Mouse (Mus musculus) midbrain, embryonic 14.5 days (tissue): ENCODE measurements around the gene C1qtnf9. TPM values are rescaled to one million over a fixed set of nuclear protein-coding genes. Genes with fewer than 3 reads are reported as not detected.

Source experiments
- ATAC-seq: fragments of 200-750 bp; cut with Nextera tagmentation; 2 replicates; pipeline ENCODE4 v1.8.0; 2017; ENCODE audit warnings: moderate number of reproducible peaks, moderate library complexity; ENCODE audit not compliant: low FRiP score, low TSS enrichment
- DNase-seq: peaks from one replicate; pipeline ENCODE4 v3.0.0-alpha.2; 2015
- H3K27ac ChIP-seq: fragments of 300-500 bp; sonication (generic); replicated peaks from 2 replicates; pipeline ENCODE4 v1.5.1; 2014; ENCODE audit warnings: mild to moderate bottlenecking, low read depth, low read length, moderate library complexity
- H3K27me3 ChIP-seq: fragments of 300-500 bp; sonication (generic); 2 replicates; pipeline ENCODE4 v1.6.1; 2014; ENCODE audit warnings: low read length, control low read depth, mixed read lengths; ENCODE audit not compliant: control insufficient read depth, insufficient read depth
- H3K36me3 ChIP-seq: fragments of 300-500 bp; sonication (generic); 2 replicates; pipeline ENCODE4 v1.6.1; 2014; ENCODE audit warnings: low read length, control low read depth; ENCODE audit not compliant: control insufficient read depth, insufficient read depth
- H3K4me1 ChIP-seq: fragments of 300-500 bp; sonication (generic); 2 replicates; pipeline ENCODE4 v1.6.1; 2014; ENCODE audit warnings: mild to moderate bottlenecking, antibody characterized with exemption, low read length, control low read depth; ENCODE audit not compliant: control insufficient read depth, insufficient read depth
- H3K4me2 ChIP-seq: fragments of 300-500 bp; sonication (generic); 2 replicates; pipeline ENCODE4 v1.6.1; 2014; ENCODE audit warnings: mild to moderate bottlenecking, low read length, moderate library complexity
- H3K4me3 ChIP-seq: fragments of 300-500 bp; sonication (generic); replicated peaks from 2 replicates; pipeline ENCODE4 v1.5.1; 2014; ENCODE audit warnings: low read depth, low read length
- H3K9ac ChIP-seq: fragments of 300-500 bp; sonication (generic); replicated peaks from 2 replicates; pipeline ENCODE4 v1.6.1; 2014; ENCODE audit warnings: mild to moderate bottlenecking, low read length, moderate library complexity
- H3K9me3 ChIP-seq: fragments of 300-500 bp; sonication (generic); 2 replicates; pipeline ENCODE4 v1.6.1; 2016; ENCODE audit warnings: low read length, control low read depth, mixed read lengths; ENCODE audit not compliant: control insufficient read depth
- WGBS: fragments of 180-500 bp; shearing (Covaris S2); extraction: QIAGEN DNeasy Blood & Tissue Kit; methylation state at CpG from one replicate; pipeline ENCODE4 v1.1.7; 2014; 5-methylcytosine and 5-hydroxymethylcytosine counted together
- polyA plus RNA-seq: library from polyadenylated mRNA; unstranded; fragments of >200 nt; fragmentation: Nextera tagmentation; extraction: Ambion mirVana; gene quantifications from 2 replicates; pipeline ENCODE4 v1.2.1, GENCODE M21; 2014

Gene C1qtnf9
- polyA plus RNA-seq, 1 experiment from 2014 or later, result not detected

DNA sequence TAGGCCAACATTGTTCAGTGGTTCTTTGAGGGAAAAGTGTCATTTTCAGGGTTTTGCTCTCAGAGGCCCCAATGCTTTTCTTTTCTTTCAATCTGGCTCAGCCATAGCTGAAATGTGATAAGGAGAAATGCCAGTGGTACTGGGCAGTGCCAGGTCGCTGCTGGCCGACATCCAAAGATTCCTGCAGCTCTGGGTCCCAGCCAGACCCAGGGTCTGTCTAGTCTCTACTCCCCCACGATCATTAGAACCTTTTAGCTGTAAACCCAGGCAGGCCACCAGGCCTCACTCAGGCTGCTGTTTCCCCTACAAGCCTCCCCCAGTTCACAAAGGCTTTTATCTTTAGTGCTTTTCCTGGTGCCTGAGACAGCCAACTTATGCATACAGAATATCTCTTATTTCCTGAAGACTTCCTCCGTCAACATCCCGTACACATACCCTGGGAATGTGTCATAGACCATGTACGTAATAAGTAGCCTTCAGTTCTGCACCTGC, 26.4 kb upstream of the C1qtnf9 start:
- DNase-seq (peak; percentile 63), ATAC-seq (no peak)
- no peak overlapping the region for H3K4me2 ChIP-seq
- H3K9me3 ChIP-seq, result no peaks in the 10 kb centered on the region
- no peaks in the 10 kb centered on the region for H3K27me3 ChIP-seq
- WGBS, result 83% methylated on average over 6 of the region's 6 CpGs
- 0 out of 2 replicates have a peak overlapping the region, but pooled peaks have one; percentile 20 for H3K27ac ChIP-seq
- H3K4me3 ChIP-seq, result no peak overlapping the region
- H3K9ac ChIP-seq, result no peak overlapping the region
- H3K36me3 ChIP-seq, result peaks cover 11% of the 10 kb centered on the region; the same call in 1 of the 2 replicates
- H3K4me1 ChIP-seq, result peaks cover 16% of the 10 kb centered on the region

DNA sequence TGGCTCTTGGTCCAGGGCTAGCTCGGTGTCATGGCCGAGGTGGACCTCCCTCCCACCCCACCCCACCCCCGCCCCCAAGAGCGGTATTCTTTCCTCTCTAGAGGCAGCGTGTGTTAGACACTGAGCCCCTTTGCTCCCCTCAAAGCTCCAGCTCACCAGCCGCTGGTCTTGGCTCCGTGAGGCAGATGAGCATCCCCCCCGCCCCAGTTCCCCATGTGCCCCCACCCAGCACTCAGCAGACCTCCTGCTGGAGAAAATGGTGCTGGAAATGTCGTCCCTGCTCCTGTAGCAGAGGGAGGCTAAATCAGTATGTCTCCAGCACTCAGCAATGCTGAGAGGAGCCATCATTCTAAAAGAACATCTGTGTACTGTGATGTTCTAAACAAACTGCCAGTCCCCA, 24.3 kb upstream of the C1qtnf9 start:
- Histone ChIP-seq H3K9me3 (no peaks in the 10 kb centered on the region), H3K4me3 (no peak overlapping the region), H3K9ac (no peak overlapping the region), H3K27me3 (no peaks in the 10 kb centered on the region), H3K36me3 (peaks cover 22% of the 10 kb centered on the region), H3K4me1 (0 out of 2 replicates have a peak, but pooled peaks cover 2% of the 10 kb centered on the region), H3K4me2 (no peak overlapping the region), H3K27ac (no peak overlapping the region)
- WGBS, result 78% methylated on average over 9 of the region's 9 CpGs
- DNase-seq (no peak), ATAC-seq (no peak)

DNA sequence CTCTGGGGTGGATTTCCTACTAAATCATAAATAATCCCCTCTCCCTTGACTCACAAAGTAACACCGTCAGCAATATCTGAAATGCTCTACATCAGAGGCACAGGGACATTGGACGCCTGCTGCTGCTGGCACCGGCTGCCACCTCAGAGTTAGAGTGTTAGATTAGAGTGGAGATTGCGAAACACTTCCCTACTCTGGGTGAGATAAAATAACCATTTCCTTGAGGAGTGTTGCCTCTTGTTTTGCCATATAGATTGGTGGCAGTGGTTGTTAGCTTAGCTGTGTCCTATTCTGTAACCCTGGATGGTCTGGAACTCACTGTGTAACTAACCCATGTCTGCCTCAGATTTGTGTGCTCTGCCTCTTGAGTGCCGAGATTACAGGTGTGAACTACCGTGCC, 22.7 kb upstream of the C1qtnf9 start:
- Histone ChIP-seq H3K4me1 (no peaks in the 10 kb centered on the region), H3K4me2 (no peak overlapping the region), H3K27me3 (no peaks in the 10 kb centered on the region), H3K36me3 (peaks cover 29% of the 10 kb centered on the region), H3K9me3 (no peaks in the 10 kb centered on the region), H3K9ac (no peak overlapping the region), H3K27ac (no peak overlapping the region), H3K4me3 (no peak overlapping the region)
- 92% methylated on average over 6 of the region's 6 CpGs for WGBS
- DNase-seq (no peak), ATAC-seq (no peak)

DNA sequence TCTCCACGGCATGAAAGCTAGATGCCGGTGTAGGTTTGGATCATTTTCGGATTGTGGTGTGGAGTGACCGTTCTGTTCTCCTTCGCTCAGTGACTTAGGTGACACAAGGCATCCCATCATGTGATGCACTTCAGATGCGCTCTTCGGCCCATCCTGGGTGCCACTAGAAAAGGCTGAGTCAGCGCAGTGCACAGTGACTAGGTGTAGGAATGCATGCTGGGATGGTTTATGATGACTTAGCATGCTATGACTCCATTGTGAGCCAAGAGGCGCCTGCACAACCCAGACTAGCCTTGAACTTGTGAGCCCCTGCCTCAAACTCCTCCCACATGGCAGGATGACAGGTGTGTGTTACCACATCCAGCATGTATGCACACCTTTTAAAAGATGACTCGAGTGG, 21.8 kb upstream of the C1qtnf9 start:
- Histone ChIP-seq H3K27ac (no peak overlapping the region), H3K9ac (no peak overlapping the region), H3K9me3 (no peaks in the 10 kb centered on the region), H3K4me3 (no peak overlapping the region), H3K4me1 (no peaks in the 10 kb centered on the region), H3K36me3 (peaks cover 29% of the 10 kb centered on the region), H3K4me2 (no peak overlapping the region), H3K27me3 (no peaks in the 10 kb centered on the region)
- DNase-seq, result no peak
- no peak for ATAC-seq
- WGBS, result 97% methylated on average over 10 of the region's 10 CpGs

DNA sequence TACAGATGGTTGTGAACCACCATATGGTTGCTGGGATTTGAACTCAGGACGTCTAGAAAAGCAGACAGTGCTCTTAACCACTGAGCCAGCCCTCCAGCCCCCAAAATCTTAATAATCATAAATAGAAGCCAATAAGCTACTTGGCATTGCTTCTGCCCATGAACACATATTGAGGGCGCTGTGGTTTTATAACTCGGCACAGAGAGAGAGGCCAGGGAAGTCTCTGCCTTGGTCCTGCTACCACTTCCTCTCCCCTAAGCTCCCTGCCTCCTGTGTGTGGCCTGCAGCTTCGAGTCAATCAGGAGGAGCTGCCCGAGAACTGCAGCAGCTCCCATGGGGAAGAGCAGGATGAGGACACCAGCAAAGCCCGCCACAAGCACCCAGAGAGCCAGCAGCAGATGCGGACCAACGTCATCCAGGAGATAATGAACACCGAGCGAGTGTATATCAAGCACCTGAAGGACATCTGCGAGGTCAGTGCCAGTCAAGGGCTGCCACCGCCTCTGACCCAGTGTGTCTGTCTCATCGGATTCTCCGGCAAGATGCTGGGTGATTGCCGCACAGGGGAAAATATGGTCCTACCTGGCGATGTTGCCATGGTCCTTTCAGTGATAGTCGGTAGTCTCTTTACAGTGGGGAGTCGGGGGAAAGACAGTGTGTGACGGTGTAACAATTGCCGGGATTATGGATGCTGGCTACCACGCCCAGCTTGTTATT, 20.6 kb upstream of the C1qtnf9 start:
- Histone ChIP-seq H3K27ac (no peak overlapping the region), H3K27me3 (no peaks in the 10 kb centered on the region), H3K9me3 (no peaks in the 10 kb centered on the region), H3K4me2 (no peak overlapping the region), H3K4me1 (no peaks in the 10 kb centered on the region), H3K4me3 (no peak overlapping the region), H3K36me3 (peaks cover 29% of the 10 kb centered on the region), H3K9ac (no peak overlapping the region)
- WGBS, result 92% methylated on average over 21 of the region's 21 CpGs
- DNase-seq (no peak), ATAC-seq (no peak)

DNA sequence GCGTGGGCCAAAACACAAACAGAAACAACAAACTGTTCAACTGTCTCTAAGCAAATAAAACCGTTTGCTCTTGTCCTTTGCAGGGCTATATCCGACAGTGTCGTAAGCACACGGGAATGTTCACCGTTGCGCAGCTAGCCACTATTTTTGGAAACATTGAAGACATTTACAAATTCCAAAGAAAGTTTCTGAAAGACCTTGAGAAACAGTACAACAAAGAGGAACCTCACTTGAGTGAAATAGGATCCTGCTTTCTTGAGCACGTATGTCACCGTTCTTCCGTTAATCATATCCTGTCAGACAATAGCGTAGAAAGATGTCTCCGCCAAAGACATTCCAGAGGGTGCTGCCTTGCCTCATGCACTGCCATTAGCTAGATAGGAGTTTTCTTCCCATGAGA, 18.1 kb upstream of the C1qtnf9 start:
- Histone ChIP-seq H3K27ac (no peak overlapping the region), H3K36me3 (peaks cover 43% of the 10 kb centered on the region), H3K4me3 (no peak overlapping the region), H3K9me3 (no peaks in the 10 kb centered on the region), H3K4me1 (no peaks in the 10 kb centered on the region), H3K27me3 (no peaks in the 10 kb centered on the region), H3K4me2 (no peak overlapping the region), H3K9ac (no peak overlapping the region)
- DNase-seq (no peak), ATAC-seq (no peak)
- 96% methylated on average over 12 of the region's 12 CpGs for WGBS

DNA sequence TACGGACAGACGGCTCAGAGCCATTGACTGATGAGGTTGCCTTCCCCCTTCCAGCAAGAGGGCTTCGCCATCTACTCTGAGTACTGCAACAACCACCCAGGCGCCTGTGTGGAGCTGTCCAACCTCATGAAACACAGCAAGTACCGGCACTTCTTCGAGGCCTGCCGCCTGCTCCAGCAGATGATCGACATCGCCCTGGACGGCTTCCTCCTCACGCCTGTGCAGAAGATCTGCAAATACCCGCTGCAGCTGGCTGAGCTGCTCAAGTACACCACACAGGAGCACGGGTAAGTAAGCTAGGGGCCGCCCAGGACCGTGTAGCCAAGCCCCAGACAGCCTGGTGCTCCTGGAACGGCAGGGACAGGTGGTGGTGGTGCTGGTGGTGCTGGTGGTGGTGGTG, 16.4 kb upstream of the C1qtnf9 start:
- H3K9ac ChIP-seq, result no peak overlapping the region
- H3K4me3 ChIP-seq, result no peak overlapping the region
- H3K4me1 ChIP-seq, result no peaks in the 10 kb centered on the region
- H3K9me3 ChIP-seq, result no peaks in the 10 kb centered on the region
- H3K27me3 ChIP-seq, result no peaks in the 10 kb centered on the region
- H3K27ac ChIP-seq, result no peak overlapping the region
- DNase-seq (no peak), ATAC-seq (no peak)
- peaks cover 45% of the 10 kb centered on the region for H3K36me3 ChIP-seq
- WGBS, result 96% methylated on average over 16 of the region's 16 CpGs
- H3K4me2 ChIP-seq, result no peak overlapping the region

DNA sequence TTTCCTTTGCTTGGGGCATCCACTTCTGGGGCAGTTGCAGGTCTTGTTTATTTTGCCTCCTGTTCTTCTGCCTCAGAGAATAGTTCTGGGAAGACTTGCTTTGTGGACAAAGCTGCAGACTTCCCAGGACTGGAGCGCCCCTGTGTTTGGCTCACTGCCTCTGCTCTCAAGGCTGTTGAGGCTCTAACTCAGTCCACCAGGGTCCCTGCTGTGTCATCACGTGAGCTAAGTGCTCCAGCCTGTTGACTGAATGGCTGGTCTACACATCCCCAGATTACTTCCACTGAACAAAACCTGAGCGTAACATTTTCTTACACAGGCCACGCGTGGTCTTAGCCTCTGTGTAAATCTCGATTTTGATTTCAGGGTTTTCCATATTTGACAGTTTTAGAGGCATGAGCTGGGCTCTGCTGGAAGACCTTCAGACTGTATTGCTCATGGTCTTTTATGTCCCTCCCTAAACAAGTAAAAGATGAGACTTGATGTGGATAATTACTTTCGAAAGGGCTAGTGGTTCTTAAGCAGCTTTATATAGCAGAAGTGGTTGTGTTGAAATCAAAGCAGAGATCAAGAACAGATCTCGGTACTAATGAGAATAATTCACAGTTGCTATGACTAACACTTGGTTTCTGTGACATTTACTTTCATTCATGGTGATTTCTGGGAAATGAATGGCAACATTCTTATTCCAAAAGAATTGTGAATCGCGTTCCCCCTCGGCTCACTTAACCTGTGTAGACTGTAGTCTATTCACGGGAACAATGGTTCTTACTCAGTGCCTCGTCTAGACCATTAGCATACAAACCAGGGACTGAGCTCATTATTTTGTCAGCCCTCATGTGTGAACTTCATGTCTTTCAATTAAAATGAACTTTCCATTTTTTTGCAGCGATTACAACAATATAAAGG, 14.8 kb upstream of the C1qtnf9 start:
- ATAC-seq (no peak), DNase-seq (peak; percentile 70)
- no peaks in the 10 kb centered on the region for H3K4me1 ChIP-seq
- no peak overlapping the region for H3K27ac ChIP-seq
- peaks cover 43% of the 10 kb centered on the region for H3K36me3 ChIP-seq
- no peak overlapping the region for H3K4me2 ChIP-seq
- no peak overlapping the region for H3K4me3 ChIP-seq
- H3K9ac ChIP-seq, result no peak overlapping the region
- no peaks in the 10 kb centered on the region for H3K9me3 ChIP-seq
- 60% methylated on average over 14 of the region's 14 CpGs for WGBS
- H3K27me3 ChIP-seq, result no peaks in the 10 kb centered on the region
